Mouse (Mus musculus): ENCODE measurements around the gene Foxk1.

DNA sequence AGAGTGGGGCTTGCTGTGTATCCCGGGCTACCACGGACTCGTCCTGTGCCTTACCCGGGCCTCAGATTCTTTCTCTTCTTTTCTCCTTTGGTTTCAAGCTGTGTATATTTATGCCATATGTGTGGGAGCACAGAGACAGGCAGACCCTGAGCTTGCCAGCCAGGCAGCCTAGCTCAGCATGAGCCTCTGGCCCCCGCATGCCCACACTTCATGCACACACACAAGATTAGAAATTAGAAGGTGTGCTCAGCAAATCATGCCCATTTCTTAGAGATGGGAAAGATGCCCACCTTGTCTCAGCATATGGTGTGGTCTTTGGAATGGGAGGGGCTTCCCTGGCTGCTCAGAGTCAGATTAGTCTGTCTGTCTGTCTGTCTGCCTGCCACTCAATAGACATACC lies 32.8 kb downstream of the Foxk1 start:
- TF ChIP-seq EP300 (IDR thresholded peaks at IDR 0.05; ENCODE audit: insufficient read depth, low read depth, low read length) (no peak), CTCF (IDR thresholded peaks at IDR 0.05) (no peak), POLR2A (IDR thresholded peaks at IDR 0.05; ENCODE audit: insufficient read depth, low read depth, low read length) (no peak)

All from heart, adult 2 months (tissue).